Mouse (Mus musculus) urinary bladder, postnatal 0 days (tissue): ENCODE results near the gene Taldo1. TPM values are rescaled to one million over a fixed set of nuclear protein-coding genes. Genes with fewer than 3 reads are reported as not detected.

Experiments used
- polyA plus RNA-seq: library from polyadenylated mRNA; unstranded; fragments of >200 nt; fragmentation: Nextera tagmentation; extraction: Ambion mirVana; gene quantifications from 2 replicates; pipeline ENCODE4 v1.2.1, GENCODE M21; 2015

Taldo1 gene
- 316 and 327 TPM in 2 replicates for polyA plus RNA-seq

DNA sequence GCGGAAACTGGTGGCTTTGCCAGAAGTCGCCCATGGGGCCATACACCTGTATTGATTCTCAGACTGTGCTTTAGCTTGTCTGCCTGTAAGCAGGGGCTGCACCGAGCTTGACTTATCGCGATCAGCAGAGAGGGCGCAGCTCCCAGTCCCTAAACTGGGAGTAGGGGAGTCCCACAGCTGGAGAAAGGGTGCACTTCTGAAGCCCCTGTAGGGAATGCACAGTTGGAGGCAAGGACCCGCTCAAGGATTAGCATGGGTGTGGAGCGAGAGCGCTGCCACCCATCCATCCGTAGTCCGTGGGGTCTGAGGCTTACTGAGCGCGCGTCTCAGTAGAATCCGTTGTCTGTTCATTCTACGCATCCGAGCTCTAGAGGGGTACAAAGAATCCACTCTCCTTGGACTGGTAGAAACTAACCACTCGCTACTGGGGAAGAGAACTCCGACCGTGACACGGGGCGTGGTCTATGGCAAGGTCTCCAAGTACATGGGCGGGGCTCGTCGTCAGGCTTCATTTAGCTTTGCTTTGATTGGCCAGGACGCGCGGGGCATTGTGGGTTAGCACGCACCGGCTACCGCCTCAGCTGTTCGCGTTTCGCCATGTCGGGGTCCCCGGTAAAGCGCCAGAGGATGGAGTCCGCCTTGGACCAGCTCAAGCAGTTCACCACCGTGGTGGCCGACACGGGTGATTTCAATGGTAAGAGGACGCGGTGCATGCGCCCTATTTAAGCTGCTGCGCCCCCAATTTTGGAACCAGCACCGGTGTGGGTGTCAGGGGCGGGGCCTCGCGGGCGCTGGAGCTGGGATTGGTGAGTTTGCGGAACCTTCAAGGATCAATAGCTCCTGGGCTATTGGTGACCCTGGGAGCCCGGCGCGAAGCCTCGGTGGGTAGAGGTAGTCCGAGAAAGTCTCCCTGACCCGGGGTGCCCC, at the start of gene Taldo1:
TSS of gene Taldo1 (plus strand) at position 575 of the 927 bp plus-strand sequence.

DNA sequence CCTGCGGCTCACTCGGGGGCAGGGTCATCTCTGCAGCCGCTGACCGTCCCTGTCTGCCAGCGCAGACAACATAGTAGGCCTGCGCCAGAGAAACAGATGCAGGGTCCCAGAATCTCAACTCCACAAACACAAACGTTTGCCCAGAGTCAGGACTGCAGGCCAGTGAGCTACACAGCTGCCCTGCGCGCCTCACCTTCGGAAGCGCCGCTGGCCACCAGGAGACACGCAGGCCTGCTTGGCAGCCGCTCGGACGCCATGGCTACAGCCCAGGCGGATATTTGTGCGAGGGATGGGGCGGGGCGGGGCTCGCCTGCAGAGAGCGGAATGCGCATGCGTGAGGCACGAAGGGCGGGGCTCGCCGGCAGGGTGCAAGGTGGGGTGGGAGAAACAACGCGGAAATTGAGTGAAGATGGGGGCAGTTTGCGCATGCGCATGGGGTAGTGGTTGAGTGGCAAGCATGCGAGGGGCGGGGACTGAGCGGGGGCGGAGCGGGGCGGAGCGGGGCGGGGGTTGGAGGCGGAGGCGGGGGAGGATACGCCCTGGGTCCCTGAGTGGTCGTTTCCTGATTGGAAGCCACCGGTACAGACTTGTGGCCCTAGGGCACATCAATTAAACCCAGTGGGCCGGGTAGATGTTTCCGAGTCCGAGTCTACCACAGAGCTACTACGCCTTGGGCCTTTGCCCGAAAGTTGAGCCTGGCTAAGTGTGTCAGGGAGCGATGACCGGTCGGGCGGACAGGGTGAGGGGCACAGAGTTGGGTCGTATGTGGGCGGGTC, 22.0 kb downstream of the Taldo1 start, which contains the start of gene Gatd1:
TSS of gene Gatd1 (minus strand) at position 328 of the 776 bp plus-strand sequence.

DNA sequence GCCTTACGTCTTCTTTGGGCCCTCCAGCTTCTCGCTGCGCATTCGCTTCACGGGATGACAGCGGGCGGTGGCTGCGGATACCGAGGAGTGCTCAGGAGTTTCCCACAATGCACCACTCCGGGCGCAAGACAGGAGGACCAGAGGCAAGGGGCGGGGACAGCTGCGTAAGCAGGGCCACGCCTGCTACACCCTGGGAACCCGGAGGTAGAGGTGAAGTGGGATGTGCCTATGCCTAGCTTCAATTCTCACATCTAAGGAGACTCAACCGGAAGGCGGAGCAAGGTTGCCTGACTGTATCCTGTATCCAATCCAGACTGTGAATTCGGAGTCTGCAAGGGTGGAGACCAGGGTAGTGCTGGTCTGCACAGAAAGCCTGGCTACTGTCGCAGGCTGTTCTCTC, 37.3 kb downstream of the Taldo1 start, which contains the start of gene Cend1:
TSS of gene Cend1 (minus strand) at position 182 of the 400 bp plus-strand sequence.

DNA sequence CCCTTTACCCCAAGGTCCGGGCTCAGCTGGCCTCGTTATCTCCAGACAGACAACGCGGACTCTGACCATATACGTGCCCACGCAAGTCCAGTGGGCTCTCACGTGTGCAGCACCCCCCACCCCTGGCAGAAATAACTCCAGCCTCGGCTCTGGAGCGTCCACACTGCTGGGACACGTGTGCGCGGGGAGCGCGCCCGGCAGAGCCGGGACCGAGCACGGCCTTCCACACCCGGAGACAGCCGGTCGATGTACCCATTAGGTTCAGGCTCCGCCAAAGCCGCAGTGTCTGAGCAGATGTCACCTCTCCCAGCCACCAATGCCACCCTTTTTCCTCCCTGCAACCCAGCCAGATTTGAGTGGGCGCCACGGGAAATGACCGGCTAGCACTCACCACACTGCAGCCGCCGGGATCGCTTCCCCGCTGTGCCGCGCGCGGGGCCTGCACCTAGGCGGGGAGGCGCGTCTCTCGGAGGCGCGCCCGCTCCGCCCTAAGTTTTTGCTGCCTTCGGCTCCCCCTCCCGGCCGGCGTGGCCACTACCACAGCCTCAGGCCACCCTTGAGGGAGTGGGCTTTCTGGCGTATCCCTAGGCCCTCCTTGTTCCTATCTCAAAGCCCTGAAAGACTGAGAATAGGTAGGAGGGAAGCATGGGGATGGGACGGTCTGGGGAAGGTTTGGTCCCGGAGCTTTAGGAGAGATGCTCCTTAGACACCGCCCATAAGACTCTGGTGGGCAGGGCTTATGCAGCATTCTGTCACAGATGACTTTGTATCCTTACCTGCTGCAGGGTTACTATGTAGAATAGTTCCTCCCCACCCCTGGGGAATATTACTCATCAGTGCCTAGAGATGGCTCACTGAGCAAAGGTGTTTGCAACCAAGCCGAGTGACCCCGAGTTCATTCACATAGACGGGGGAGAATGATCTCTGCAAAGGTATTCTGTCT, 45.5 kb downstream of the Taldo1 start, which contains the start of gene Slc25a22:
TSS of gene Slc25a22 (minus strand) at position 715 of the 943 bp plus-strand sequence.

DNA sequence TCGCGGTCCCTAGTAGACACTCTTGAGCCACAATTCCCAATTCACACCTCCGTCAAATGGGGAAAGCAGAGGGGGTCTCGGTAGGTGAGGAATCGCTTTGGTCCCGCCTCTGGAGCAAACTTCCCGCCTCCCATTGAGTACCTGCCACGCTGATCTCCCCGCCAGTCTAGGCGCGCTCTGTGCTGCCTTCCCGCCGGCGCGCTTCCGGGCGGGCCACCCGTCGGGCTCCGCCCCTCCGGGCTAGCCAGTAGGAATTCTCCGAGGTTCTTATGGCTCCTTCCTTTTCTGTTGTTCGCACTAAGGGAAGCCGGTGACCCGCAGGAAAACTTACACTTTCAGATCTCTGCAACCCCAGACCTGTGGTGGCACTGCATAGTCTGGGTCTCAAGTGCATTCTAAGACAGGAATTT, 51.8 kb downstream of the Taldo1 start, which contains the start of gene Pidd1:
TSS of gene Pidd1 (minus strand) at position 198 of the 410 bp plus-strand sequence.

DNA sequence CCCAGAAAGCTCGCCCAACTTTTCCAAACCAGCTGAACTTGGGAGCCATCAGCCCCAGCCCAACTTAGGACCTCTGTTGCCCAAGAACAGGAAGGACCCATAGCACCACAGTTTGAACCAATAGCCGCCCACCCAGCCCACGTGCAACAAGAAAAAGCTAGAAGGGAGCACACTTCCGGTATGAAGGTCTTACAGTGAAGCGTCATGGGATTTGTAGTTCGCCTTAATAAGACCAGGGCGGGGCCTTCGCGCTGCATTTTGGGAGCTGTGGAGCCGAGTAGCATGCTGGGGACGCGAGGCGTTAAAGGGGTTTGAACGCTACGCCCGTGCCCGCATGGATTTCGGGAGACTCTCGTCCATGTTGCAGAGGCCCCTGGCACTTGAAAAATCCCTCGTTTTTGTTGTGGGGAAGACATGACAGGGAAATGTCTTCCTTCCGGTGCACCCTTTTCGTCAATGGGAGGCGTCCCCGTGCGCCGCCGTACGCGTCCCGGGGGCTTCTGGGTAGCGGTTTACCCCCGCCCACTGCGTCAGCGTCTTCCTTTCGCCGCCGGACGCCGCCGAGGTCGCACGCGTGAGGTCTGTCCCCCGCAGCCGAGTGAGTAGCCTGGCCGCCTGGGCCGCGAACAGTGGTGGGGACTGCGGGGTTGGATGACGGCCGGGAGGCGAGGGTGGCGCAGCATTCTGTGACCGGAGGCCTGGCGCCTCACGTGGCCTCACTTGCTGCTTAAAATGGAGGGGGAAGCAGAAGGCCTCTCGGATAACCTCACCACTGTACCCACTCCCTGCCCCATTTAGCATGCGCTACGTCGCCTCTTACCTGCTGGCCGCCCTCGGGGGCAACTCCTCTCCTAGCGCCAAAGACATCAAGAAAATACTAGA, 55.4 kb downstream of the Taldo1 start, which contains the start of gene Rplp2:
TSS of gene Rplp2 (plus strand) at position 261 of the 882 bp plus-strand sequence.

Other genes starting within 250 kb of the Taldo1 start
- gene Rnh1, start 219.3 kb upstream of the Taldo1 start, polyA plus RNA-seq, result 194 and 223 TPM in 2 replicates
- 116 and 122 TPM in 2 replicates for gene Hras, start 198.2 kb upstream of the Taldo1 start, polyA plus RNA-seq
- 2.4 and 3.4 TPM in 2 replicates for gene Lrrc56, start 198.0 kb upstream of the Taldo1 start, polyA plus RNA-seq
- 1.4 and 1.7 TPM in 2 replicates for gene Lmntd2, start 178.1 kb upstream of the Taldo1 start, polyA plus RNA-seq
- gene Rassf7, start 176.3 kb upstream of the Taldo1 start, polyA plus RNA-seq, result 72.5 and 76.7 TPM in 2 replicates
- gene Phrf1, start 163.4 kb upstream of the Taldo1 start, polyA plus RNA-seq, result 27.5 and 28.3 TPM in 2 replicates
- 11.5 and 15.7 TPM in 2 replicates for gene Irf7, start 125.7 kb upstream of the Taldo1 start, polyA plus RNA-seq
- gene Cdhr5, start 115.4 kb upstream of the Taldo1 start, polyA plus RNA-seq, result 0.06 TPM in 1 of 2 replicates, not detected in the other
- 3.3 and 5.1 TPM in 2 replicates for gene Sct, start 113.1 kb upstream of the Taldo1 start, polyA plus RNA-seq
- gene Drd4, start 100.2 kb upstream of the Taldo1 start, polyA plus RNA-seq, result 0.31 and 0.36 TPM in 2 replicates
- gene Deaf1, start 64.5 kb upstream of the Taldo1 start, polyA plus RNA-seq, result 30.4 and 32.7 TPM in 2 replicates
- 22.8 and 26.0 TPM in 2 replicates for gene Tmem80, start 64.5 kb upstream of the Taldo1 start, polyA plus RNA-seq
- gene Eps8l2, start 53.3 kb upstream of the Taldo1 start, polyA plus RNA-seq, result 31.7 and 35.1 TPM in 2 replicates
- 29.3 and 32.7 TPM in 2 replicates for gene Gatd1, start 21.9 kb downstream of the Taldo1 start, polyA plus RNA-seq
- gene Cend1, start 37.3 kb downstream of the Taldo1 start, polyA plus RNA-seq, result 1.6 and 2.1 TPM in 2 replicates
- 12.2 and 14.8 TPM in 2 replicates for gene Slc25a22, start 45.7 kb downstream of the Taldo1 start, polyA plus RNA-seq
- 2.6 and 3.3 TPM in 2 replicates for gene Pidd1, start 51.8 kb downstream of the Taldo1 start, polyA plus RNA-seq
- gene Rplp2, start 55.2 kb downstream of the Taldo1 start, polyA plus RNA-seq, result 916 and 931 TPM in 2 replicates
- 57.6 and 61.7 TPM in 2 replicates for gene Pnpla2, start 63.0 kb downstream of the Taldo1 start, polyA plus RNA-seq
- gene Cracr2b, start 68.9 kb downstream of the Taldo1 start, polyA plus RNA-seq, result 9.8 and 10.0 TPM in 2 replicates
- gene Cd151, start 75.2 kb downstream of the Taldo1 start, polyA plus RNA-seq, result 36.5 and 40.4 TPM in 2 replicates
- 49.9 and 56.6 TPM in 2 replicates for gene Polr2l, start 82.9 kb downstream of the Taldo1 start, polyA plus RNA-seq
- gene Tspan4, start 83.0 kb downstream of the Taldo1 start, polyA plus RNA-seq, result 120 and 142 TPM in 2 replicates
- 20.8 and 21.2 TPM in 2 replicates for gene Chid1, start 147.7 kb downstream of the Taldo1 start, polyA plus RNA-seq
- gene Ap2a2, start 170.0 kb downstream of the Taldo1 start, polyA plus RNA-seq, result 49.7 and 53.0 TPM in 2 replicates